Mouse (Mus musculus) embryonic facial prominence, embryonic 11.5 days (tissue): ENCODE results near the gene Oxct2a. TPM values are rescaled to one million over a fixed set of nuclear protein-coding genes. Genes with fewer than 3 reads are reported as not detected.
A peak's percentile ranks its signal among the peaks of the same experiment; 100 is the strongest.
"Not testable (repeated sequence)": the region's sequence is repeated elsewhere in the genome, so short reads cannot be mapped to it uniquely, and the experiment has no call there.

Source experiments
- ATAC-seq: fragments of 200-750 bp; cut with Nextera tagmentation; replicated peaks from 2 replicates; pipeline ENCODE4 v1.8.0; 2017; ENCODE audit warnings: low read depth; ENCODE audit not compliant: insufficient number of reproducible peaks, low FRiP score, low TSS enrichment
- DNase-seq: peaks from one replicate; pipeline ENCODE4 v3.0.0-alpha.2; 2015; ENCODE audit warnings: low spot score
- H3K27ac ChIP-seq: fragments of 300-500 bp; sonication (generic); replicated peaks from 2 replicates; pipeline ENCODE4 v1.5.1; 2014; ENCODE audit warnings: mild to moderate bottlenecking, low read depth, low read length, control low read depth
- H3K27me3 ChIP-seq: fragments of 300-500 bp; sonication (generic); 2 replicates; pipeline ENCODE4 v1.6.1; 2014; ENCODE audit warnings: mild to moderate bottlenecking, low read length, moderate library complexity, mixed read lengths; ENCODE audit not compliant: control insufficient read depth, insufficient read depth
- H3K36me3 ChIP-seq: fragments of 300-500 bp; sonication (generic); replicated peaks from 2 replicates; pipeline ENCODE4 v1.6.1; 2014; ENCODE audit warnings: low read depth, mild to moderate bottlenecking, low read length, moderate library complexity, mixed read lengths; ENCODE audit not compliant: control insufficient read depth, insufficient read depth
- H3K4me1 ChIP-seq: fragments of 300-500 bp; sonication (generic); 2 replicates; pipeline ENCODE4 v1.6.1; 2014; ENCODE audit warnings: low read length, mixed read lengths; ENCODE audit not compliant: control insufficient read depth, insufficient read depth
- H3K4me2 ChIP-seq: fragments of 300-500 bp; sonication (generic); 2 replicates; pipeline ENCODE4 v1.6.1; 2014; ENCODE audit warnings: low read depth, mild to moderate bottlenecking, control low read depth, low read length, moderate library complexity
- H3K4me3 ChIP-seq: fragments of 300-500 bp; sonication (generic); 2 replicates; pipeline ENCODE4 v1.5.1; 2014; ENCODE audit warnings: low read depth, low read length, control low read depth
- H3K9ac ChIP-seq: fragments of 300-500 bp; sonication (generic); replicated peaks from 2 replicates; pipeline ENCODE4 v1.6.1; 2014; ENCODE audit warnings: mild to moderate bottlenecking, control low read depth, low read length
- H3K9me3 ChIP-seq: fragments of 300-500 bp; sonication (generic); replicated peaks from 2 replicates; pipeline ENCODE4 v1.6.1; 2016; ENCODE audit warnings: mild to moderate bottlenecking, low read length, inconsistent platforms, mixed read lengths; ENCODE audit not compliant: control insufficient read depth
- WGBS: fragments of 180-500 bp; shearing (Covaris S2); extraction: QIAGEN DNeasy Blood & Tissue Kit; methylation state at CpG from one replicate; pipeline ENCODE4 v1.1.7; 2014; 5-methylcytosine and 5-hydroxymethylcytosine counted together
- polyA plus RNA-seq: library from polyadenylated mRNA; unstranded; fragments of >200 nt; fragmentation: Nextera tagmentation; extraction: Ambion mirVana; gene quantifications from 2 replicates; pipeline ENCODE4 v1.2.1, GENCODE M21; 2014

Oxct2a gene
- polyA plus RNA-seq, 1 experiment from 2014 or later = not detected

- H3K27me3 ChIP-seq = peaks cover 33% of the 10 kb centered on the region
- ATAC-seq = peak; percentile 15
- no peaks in the 10 kb centered on the region for H3K9me3 ChIP-seq
- H3K4me3 ChIP-seq = peak overlapping the region; percentile 50
- 3% methylated on average over 42 of the region's 43 CpGs for WGBS
- H3K9ac ChIP-seq = no peak overlapping the region
- no peaks in the 10 kb centered on the region for H3K36me3 ChIP-seq
- no peak for DNase-seq
- H3K4me2 ChIP-seq = peak overlapping the region; percentile 92
- H3K4me1 ChIP-seq = peaks cover 2% of the 10 kb centered on the region; the same call in 1 of the 2 replicates
- H3K27ac ChIP-seq = no peak overlapping the region
Observed at GRCm38 (mm10) chr4:123342091-123342641, 18.7 kb upstream of the Oxct2a start.

DNA sequence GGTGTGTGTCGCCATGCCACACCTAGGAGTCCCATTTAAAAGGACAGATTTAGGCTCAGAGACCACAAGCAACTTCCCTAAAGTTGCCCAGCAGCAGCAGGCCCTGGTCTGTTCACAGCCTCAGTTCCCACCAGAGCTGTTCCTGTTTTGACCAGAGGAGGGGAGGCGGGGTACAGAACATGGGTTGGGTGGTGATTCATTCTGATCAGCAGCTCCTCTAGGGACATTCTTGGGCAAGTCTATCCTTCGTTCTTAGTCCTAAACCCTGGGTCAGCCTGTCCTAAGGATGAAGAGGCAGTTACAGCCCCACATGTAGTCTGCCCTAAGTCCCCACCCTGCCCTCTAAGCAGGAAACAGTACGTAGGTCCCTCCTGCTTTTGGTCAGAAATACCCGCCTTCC lies 16.8 kb upstream of the Oxct2a start:
- no peak for DNase-seq
- Histone ChIP-seq H3K4me3 (no peak overlapping the region), H3K27me3 (peaks cover 33% of the 10 kb centered on the region), H3K9me3 (no peaks in the 10 kb centered on the region), H3K27ac (no peak overlapping the region), H3K9ac (no peak overlapping the region), H3K4me2 (no peak overlapping the region), H3K36me3 (no peaks in the 10 kb centered on the region), H3K4me1 (peaks cover 2% of the 10 kb centered on the region; the same call in 1 of the 2 replicates)
- 71% methylated on average over 5 of the region's 5 CpGs for WGBS
- ATAC-seq = no peak

DNA sequence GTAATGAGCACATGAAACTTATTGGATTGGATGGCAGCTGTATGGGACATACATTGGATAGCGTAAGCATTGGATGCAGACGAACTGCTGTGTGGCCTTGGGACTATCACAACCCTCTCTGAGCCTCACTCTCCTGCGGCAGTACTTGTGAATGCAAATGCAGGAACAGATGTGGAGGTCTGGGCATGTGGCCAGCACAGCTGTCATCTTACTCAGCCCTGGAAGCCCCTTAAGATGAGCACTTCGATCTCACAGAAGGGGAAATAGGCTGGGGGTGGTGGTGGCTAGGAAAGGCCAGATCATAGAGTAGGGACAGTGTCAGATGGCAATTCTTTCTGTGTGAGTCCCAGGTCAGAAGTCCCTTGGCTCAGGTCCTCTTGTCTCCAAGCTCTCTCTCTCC lies 14.3 kb upstream of the Oxct2a start:
- Histone ChIP-seq H3K4me1 (peaks cover 2% of the 10 kb centered on the region; the same call in 1 of the 2 replicates), H3K27ac (no peak overlapping the region), H3K4me2 (no peak overlapping the region), H3K36me3 (no peaks in the 10 kb centered on the region), H3K4me3 (no peak overlapping the region), H3K27me3 (peaks cover 25% of the 10 kb centered on the region), H3K9me3 (no peaks in the 10 kb centered on the region), H3K9ac (no peak overlapping the region)
- ATAC-seq = no peak
- 84% methylated on average over 4 of the region's 4 CpGs for WGBS
- no peak for DNase-seq

DNA sequence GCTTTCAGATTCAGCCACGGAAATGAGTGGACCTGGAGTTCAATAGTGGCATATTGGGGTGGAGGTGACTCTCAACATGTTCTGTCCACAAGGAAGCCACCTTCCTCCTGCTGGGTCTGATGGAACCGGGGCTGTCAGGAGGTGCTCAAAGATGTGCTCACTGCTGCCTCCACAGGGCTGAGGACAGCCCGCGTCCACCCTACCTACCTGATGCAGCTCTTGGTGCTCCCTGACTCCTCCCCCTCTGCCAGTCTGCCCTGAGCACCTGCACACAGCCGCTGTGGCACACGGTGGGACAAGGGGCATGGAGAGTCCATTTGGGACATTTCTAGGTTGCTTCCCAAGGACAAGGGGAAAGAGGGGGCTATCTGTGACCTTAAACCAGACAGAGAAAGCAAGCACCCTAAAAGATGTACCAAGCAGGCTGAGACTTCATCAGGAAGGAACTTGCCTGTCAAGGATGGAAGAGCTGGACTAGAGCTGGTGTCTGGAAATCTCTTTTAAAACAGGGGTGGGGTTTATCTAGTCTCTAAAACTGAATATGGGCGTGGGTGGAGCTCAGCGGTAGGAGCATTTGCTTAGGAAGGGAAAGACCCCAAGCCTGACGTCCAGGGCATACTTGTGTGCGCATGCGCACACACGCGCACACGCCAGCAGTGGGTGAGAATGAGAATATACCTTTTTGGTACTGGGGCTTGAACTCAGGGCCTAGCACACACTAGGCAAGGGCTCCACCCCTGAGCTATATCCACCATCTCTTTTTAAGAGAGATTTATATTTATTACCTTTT lies 12.6 kb upstream of the Oxct2a start:
- Histone ChIP-seq H3K36me3 (no peaks in the 10 kb centered on the region), H3K27ac (no peak overlapping the region), H3K4me3 (no peak overlapping the region), H3K4me1 (no peaks in the 10 kb centered on the region), H3K4me2 (no peak overlapping the region), H3K9ac (no peak overlapping the region), H3K27me3 (peaks cover 8% of the 10 kb centered on the region), H3K9me3 (no peaks in the 10 kb centered on the region)
- ATAC-seq = no peak
- DNase-seq = no peak
- WGBS = 70% methylated on average over 14 of the region's 14 CpGs

- 0 out of 2 replicates have a peak, but pooled peaks have one; percentile 15 for ATAC-seq
- H3K27me3 ChIP-seq, H3K9me3 ChIP-seq, H3K4me1 ChIP-seq, H3K4me2 ChIP-seq, H3K4me3 ChIP-seq, H3K27ac ChIP-seq, DNase-seq, H3K9ac ChIP-seq, H3K36me3 ChIP-seq: not testable (repeated sequence)
- 67% methylated on average over 10 of the region's 10 CpGs for WGBS
Observed at GRCm38 (mm10) chr4:123335244-123335643, 11.8 kb upstream of the Oxct2a start.

GRCm38 (mm10) chr4:123334177-123334576 lies 10.7 kb upstream of the Oxct2a start:
- DNase-seq = no peak
- Histone ChIP-seq H3K36me3 (no peaks in the 10 kb centered on the region), H3K27me3 (no peaks in the 10 kb centered on the region), H3K27ac (no peak overlapping the region), H3K9ac (no peak overlapping the region), H3K4me1 (no peaks in the 10 kb centered on the region), H3K9me3 (no peaks in the 10 kb centered on the region), H3K4me3 (no peak overlapping the region), H3K4me2 (no peak overlapping the region)
- ATAC-seq = no peak
- 52% methylated on average over 3 of the region's 3 CpGs for WGBS

- H3K4me1 ChIP-seq = no peaks in the 10 kb centered on the region
- no peak for ATAC-seq
- no peak for DNase-seq
- no peak overlapping the region for H3K9ac ChIP-seq
- 97% methylated on average over 4 of the region's 4 CpGs for WGBS
- H3K4me2 ChIP-seq = no peak overlapping the region
- H3K36me3 ChIP-seq = no peaks in the 10 kb centered on the region
- no peak overlapping the region for H3K4me3 ChIP-seq
- H3K27me3 ChIP-seq = no peaks in the 10 kb centered on the region
- no peak overlapping the region for H3K27ac ChIP-seq
- H3K9me3 ChIP-seq = no peaks in the 10 kb centered on the region
Observed at GRCm38 (mm10) chr4:123333151-123333550, 9.7 kb upstream of the Oxct2a start.

DNA sequence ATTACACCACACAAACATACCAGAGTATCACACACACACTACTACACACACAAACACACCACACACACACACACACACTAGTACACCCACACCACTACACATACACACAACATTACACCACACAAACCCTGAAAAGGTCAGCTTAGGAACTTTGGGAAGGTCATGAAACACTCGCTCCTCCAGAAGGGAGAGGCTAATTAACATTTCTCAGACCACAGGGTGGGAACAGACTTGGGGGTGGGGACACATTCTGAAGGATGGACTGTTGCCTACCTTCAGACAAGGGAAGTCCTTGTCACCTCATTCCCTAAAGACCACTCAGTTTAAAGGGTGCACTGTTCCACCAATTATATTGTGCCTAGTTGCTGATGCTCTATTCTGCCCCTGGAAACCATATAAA lies 8.5 kb upstream of the Oxct2a start:
- H3K27ac ChIP-seq, ATAC-seq, H3K4me1 ChIP-seq, H3K27me3 ChIP-seq, H3K4me2 ChIP-seq, DNase-seq, H3K4me3 ChIP-seq, H3K9ac ChIP-seq, H3K36me3 ChIP-seq, H3K9me3 ChIP-seq: not testable (repeated sequence)
- WGBS = 79% methylated on average over 1 of the region's 1 CpGs
